Mouse (Mus musculus): ENCODE results near the gene Rnf34. TPM values are rescaled to one million over a fixed set of nuclear protein-coding genes. Genes with fewer than 3 reads are reported as not detected.

The Rnf34 gene
- polyA plus RNA-seq (2014; fragmentation: Illumina TruSeq; extraction: RNeasy Lipid Tissue Mini Kit (QIAGEN cat#74804); ENCODE audit: low replicate concordance): 7.6 TPM

GRCm38 (mm10) chr5:122849521-122850318 is at the start of gene Rnf34:
Rnf34 (plus strand) TSS chr5:122850048.

DNA sequence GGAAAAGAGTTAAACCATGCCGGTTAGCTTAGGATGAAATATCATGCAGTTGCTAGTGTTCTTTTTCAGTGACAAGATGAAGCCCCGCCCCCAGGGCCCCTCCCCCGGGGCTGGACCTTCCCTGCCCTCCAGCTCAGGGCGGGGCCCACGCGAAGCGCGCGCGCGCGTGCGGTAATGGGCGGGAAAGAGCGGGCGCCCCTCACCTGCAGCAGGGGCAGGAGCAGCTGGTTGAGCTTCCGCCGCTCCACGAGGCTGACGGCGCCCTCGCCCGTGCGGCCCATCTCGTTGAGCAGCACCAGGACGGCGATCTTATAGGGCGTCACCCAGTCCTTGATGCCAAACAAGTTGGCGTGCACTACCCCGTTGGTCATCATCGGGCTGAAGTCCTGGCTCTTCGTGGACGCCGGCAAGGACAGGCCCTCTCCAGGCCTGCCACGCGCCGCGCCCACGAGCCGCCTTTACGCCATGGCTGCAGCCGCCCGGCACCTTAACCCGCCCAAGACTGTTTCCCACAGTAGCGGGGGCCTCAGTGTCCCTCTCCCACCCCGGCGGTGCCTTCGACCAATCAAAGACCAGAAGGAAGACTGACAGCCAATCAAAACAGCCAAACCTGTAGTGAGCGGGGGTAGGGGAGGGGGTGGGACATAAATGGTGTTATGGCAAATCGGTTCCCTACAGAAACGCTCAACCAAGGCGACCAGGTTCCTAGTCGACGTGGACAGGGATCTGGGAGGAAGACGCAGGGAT is 28.9 kb upstream of the Rnf34 start, which contains the start of gene Anapc5:
Gene Anapc5, minus strand, starts transcription at position 563 of the 747 bp plus-strand sequence.

Other genes with a start within 250 kb of the Rnf34 start
- 4.4 TPM for gene Ift81, start 235.5 kb upstream of the Rnf34 start, polyA plus RNA-seq (2014; fragmentation: Illumina TruSeq; extraction: RNeasy Lipid Tissue Mini Kit (QIAGEN cat#74804); ENCODE audit: low replicate concordance)
- gene P2rx7, start 206.1 kb upstream of the Rnf34 start, polyA plus RNA-seq (2014; fragmentation: Illumina TruSeq; extraction: RNeasy Lipid Tissue Mini Kit (QIAGEN cat#74804); ENCODE audit: low replicate concordance): 2.5 TPM
- 9.6 TPM for gene P2rx4, start 142.5 kb upstream of the Rnf34 start, polyA plus RNA-seq (2014; fragmentation: Illumina TruSeq; extraction: RNeasy Lipid Tissue Mini Kit (QIAGEN cat#74804); ENCODE audit: low replicate concordance)
- 3.0 TPM for gene Camkk2, start 70.6 kb upstream of the Rnf34 start, polyA plus RNA-seq (2014; fragmentation: Illumina TruSeq; extraction: RNeasy Lipid Tissue Mini Kit (QIAGEN cat#74804); ENCODE audit: low replicate concordance)
- 97.0 TPM for gene Anapc5, start 28.7 kb upstream of the Rnf34 start, polyA plus RNA-seq (2014; fragmentation: Illumina TruSeq; extraction: RNeasy Lipid Tissue Mini Kit (QIAGEN cat#74804); ENCODE audit: low replicate concordance)
- 14.6 TPM for gene Kdm2b, start 139.8 kb downstream of the Rnf34 start, polyA plus RNA-seq (2014; fragmentation: Illumina TruSeq; extraction: RNeasy Lipid Tissue Mini Kit (QIAGEN cat#74804); ENCODE audit: low replicate concordance)
- gene Orai1, start 165.0 kb downstream of the Rnf34 start, polyA plus RNA-seq (2014; fragmentation: Illumina TruSeq; extraction: RNeasy Lipid Tissue Mini Kit (QIAGEN cat#74804); ENCODE audit: low replicate concordance): 2.3 TPM
- gene Morn3, start 197.0 kb downstream of the Rnf34 start, polyA plus RNA-seq (2014; fragmentation: Illumina TruSeq; extraction: RNeasy Lipid Tissue Mini Kit (QIAGEN cat#74804); ENCODE audit: low replicate concordance): not detected
- gene Tmem120b, start 218.4 kb downstream of the Rnf34 start, polyA plus RNA-seq (2014; fragmentation: Illumina TruSeq; extraction: RNeasy Lipid Tissue Mini Kit (QIAGEN cat#74804); ENCODE audit: low replicate concordance): not detected